Mouse (Mus musculus): ENCODE results near the gene Gab1.

DNA sequence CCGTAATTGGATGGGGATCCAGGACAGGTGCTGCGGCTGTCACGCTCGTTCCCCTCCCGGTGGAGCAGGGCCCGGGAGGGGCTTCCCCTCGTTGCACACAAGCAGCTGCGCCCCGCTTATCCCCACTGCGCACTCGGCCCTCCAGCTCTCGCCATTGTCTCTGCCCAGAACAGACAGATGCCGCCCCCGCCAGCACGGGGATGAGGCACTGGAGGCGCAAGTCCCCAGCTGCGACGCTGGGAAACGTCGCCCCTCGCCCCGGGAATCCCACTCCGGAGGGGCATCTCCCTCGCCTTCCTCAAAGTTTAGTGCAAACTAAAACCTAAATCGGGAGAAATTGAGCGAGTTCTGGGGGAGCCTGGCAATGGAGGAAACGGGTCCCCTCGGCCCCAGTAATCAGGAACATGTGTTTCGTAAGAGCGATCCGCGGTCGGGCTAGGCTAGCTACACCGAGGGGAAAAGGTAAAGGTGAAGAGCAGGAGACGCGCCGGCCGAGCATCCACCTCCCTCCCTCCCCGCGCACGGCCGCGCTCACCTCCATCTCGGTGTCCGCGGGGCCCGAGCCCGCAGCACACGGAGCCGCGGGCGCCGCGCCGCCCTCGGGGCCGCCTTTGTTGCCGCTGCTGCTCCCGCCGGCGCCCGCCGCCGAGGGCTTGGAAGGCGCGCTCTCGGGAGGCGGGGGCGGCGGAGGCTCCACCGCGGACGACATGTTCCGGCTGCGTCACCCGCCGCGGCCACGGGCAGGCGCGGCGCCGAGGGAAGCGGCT is 141.7 kb downstream of the Gab1 start:
- TF ChIP-seq POLR2A (IDR thresholded peaks at IDR 0.05; ENCODE audit: insufficient read depth, low read depth, low read length) (no peak; the same call in 1 of the 2 replicates), CTCF (IDR thresholded peaks at IDR 0.05; ENCODE audit: insufficient read depth, low read depth, low read length) (no peak)

Measured in olfactory bulb, adult 2 months (tissue).